Mouse (Mus musculus) MEL (cell line): ENCODE measurements around the gene Vps13d. TPM values are rescaled to one million over a fixed set of nuclear protein-coding genes. Genes with fewer than 3 reads are reported as not detected.

Experiments
- DNase-seq: peaks from one replicate; pipeline ENCODE4 v3.0.0; 2011; ENCODE audit warnings: low read depth, low spot score
- H3K27ac ChIP-seq: 2 replicates; pipeline ENCODE4 v1.5.1; 2012; ENCODE audit warnings: low read depth, mild to moderate bottlenecking, control low read depth, low read length, moderate library complexity; ENCODE audit not compliant: control insufficient read depth
- H3K27me3 ChIP-seq, 2 experiments: fragments of 150-350 bp in 1 of 2; sonication (generic) in 1 of 2; 2 replicates each; pipeline ENCODE4 v1.6.1; 2012; ENCODE audit warnings: low read length in 2 of 2, mild to moderate bottlenecking in 2 of 2, improper control_type of control experiment in 1 of 2, moderate library complexity in 1 of 2; ENCODE audit not compliant: insufficient read depth in 2 of 2, control insufficient read depth in 1 of 2
- H3K36me3 ChIP-seq, 2 experiments: 2 replicates each; pipeline ENCODE4 v1.6.1; 2012 to 2014; ENCODE audit warnings: low read length in 2 of 2, improper control_type of control experiment in 1 of 2, inconsistent platforms in 1 of 2, mild to moderate bottlenecking in 1 of 2; ENCODE audit not compliant: insufficient read depth in 2 of 2, control insufficient read depth in 1 of 2
- H3K4me1 ChIP-seq, 2 experiments: fragments of 150-350 bp in 1 of 2; sonication (generic) in 1 of 2; 2 replicates each; pipeline ENCODE4 v1.6.1; 2012; ENCODE audit warnings: low read length in 2 of 2, improper control_type of control experiment in 1 of 2, mild to moderate bottlenecking in 1 of 2; ENCODE audit not compliant: insufficient read depth in 2 of 2, control insufficient read depth in 1 of 2
- H3K4me3 ChIP-seq, 2 experiments: fragments of 150-350 bp in 1 of 2; sonication (generic) in 1 of 2; 2 replicates each; pipeline ENCODE4 v1.5.1; 2012; ENCODE audit warnings: low read depth in 2 of 2, low read length in 2 of 2, mild to moderate bottlenecking in 2 of 2, moderate library complexity in 2 of 2, control low read depth in 1 of 2, improper control_type of control experiment in 1 of 2; ENCODE audit not compliant: control insufficient read depth in 1 of 2, insufficient read depth in 1 of 2
- H3K79me2 ChIP-seq: 2 replicates; pipeline ENCODE4 v1.6.1; 2012; ENCODE audit warnings: mild to moderate bottlenecking, low read length, moderate library complexity; ENCODE audit not compliant: control insufficient read depth, poor library complexity, insufficient read depth
- H3K9ac ChIP-seq: 2 replicates; pipeline ENCODE4 v1.6.1; 2012; ENCODE audit warnings: low read depth, mild to moderate bottlenecking, control low read depth, low read length, moderate library complexity; ENCODE audit not compliant: control insufficient read depth, poor library complexity, severe bottlenecking
- H3K9me3 ChIP-seq: fragments of 150-350 bp; sonication (generic); replicated peaks from 2 replicates; pipeline ENCODE4 v1.6.1; 2012; ENCODE audit warnings: mild to moderate bottlenecking, low read length, improper control_type of control experiment, moderate library complexity; ENCODE audit not compliant: insufficient read depth
- BHLHE40 ChIP-seq: IDR thresholded peaks from 2 replicates; pipeline ENCODE4 v1.6.1; 2012; ENCODE audit warnings: low read depth, mild to moderate bottlenecking, inconsistent platforms, low read length, improper control_type of control experiment, borderline replicate concordance
- CHD1 ChIP-seq: IDR thresholded peaks from 2 replicates; pipeline ENCODE4 v1.6.1; 2012; ENCODE audit warnings: low read depth, mild to moderate bottlenecking, inconsistent platforms, low read length, improper control_type of control experiment
- CTCF ChIP-seq, 3 experiments: IDR thresholded peaks in 2 of 3; conservative IDR thresholded peaks in 1 of 3; 2 replicates each; pipeline ENCODE4 v1.5.1; 2011 to 2012; ENCODE audit warnings: low read length in 3 of 3, low read depth in 2 of 3, mild to moderate bottlenecking in 2 of 3, improper control_type of control experiment in 1 of 3, inconsistent platforms in 1 of 3, mixed read lengths in 1 of 3, moderate library complexity in 1 of 3; ENCODE audit not compliant: control insufficient read depth in 1 of 3, insufficient read depth in 1 of 3, poor library complexity in 1 of 3, severe bottlenecking in 1 of 3
- E2F4 ChIP-seq: IDR thresholded peaks from 2 replicates; pipeline ENCODE4 v1.6.1; 2011; ENCODE audit warnings: low read depth, low read length, improper control_type of control experiment, borderline replicate concordance
- ELF1 ChIP-seq: IDR thresholded peaks from 2 replicates; pipeline ENCODE4 v1.6.1; 2014; ENCODE audit warnings: low read depth, mild to moderate bottlenecking, inconsistent platforms, low read length, improper control_type of control experiment, moderate library complexity
- EP300 ChIP-seq, 2 experiments: IDR thresholded peaks; 2 replicates each; pipeline ENCODE4 v1.6.1; 2011; ENCODE audit warnings: improper control_type of control experiment in 2 of 2, low read length in 2 of 2, low read depth in 1 of 2, mild to moderate bottlenecking in 1 of 2
- GABPA ChIP-seq: IDR thresholded peaks from 2 replicates; pipeline ENCODE4 v1.6.1; 2012; ENCODE audit warnings: low read depth, mild to moderate bottlenecking, inconsistent platforms, low read length, improper control_type of control experiment, moderate library complexity
- GATA1 ChIP-seq: IDR thresholded peaks from 2 replicates; pipeline ENCODE4 v1.6.1; 2011; ENCODE audit warnings: low read depth, low read length, improper control_type of control experiment
- MAX ChIP-seq: IDR thresholded peaks from 2 replicates; pipeline ENCODE4 v1.6.1; 2011; ENCODE audit warnings: low read length, improper control_type of control experiment
- MAZ ChIP-seq: IDR thresholded peaks from 2 replicates; pipeline ENCODE4 v1.6.1; 2012; ENCODE audit warnings: low read depth, mild to moderate bottlenecking, inconsistent platforms, low read length, improper control_type of control experiment
- MYB ChIP-seq: IDR thresholded peaks from 2 replicates; pipeline ENCODE4 v1.6.1; 2011; ENCODE audit warnings: mild to moderate bottlenecking, low read depth, low read length, improper control_type of control experiment
- MYC ChIP-seq: IDR thresholded peaks from 2 replicates; pipeline ENCODE4 v1.6.1; 2011; ENCODE audit warnings: low read depth, mild to moderate bottlenecking, low read length, improper control_type of control experiment, moderate library complexity
- POLR2A ChIP-seq, 2 experiments: IDR thresholded peaks; 2 replicates each; pipeline ENCODE4 v1.6.1; 2011 to 2012; ENCODE audit warnings: low read length in 2 of 2, mild to moderate bottlenecking in 2 of 2, control low read depth in 1 of 2, improper control_type of control experiment in 1 of 2, low read depth in 1 of 2, moderate library complexity in 1 of 2; ENCODE audit not compliant: control insufficient read depth in 1 of 2, insufficient read depth in 1 of 2, poor library complexity in 1 of 2
- POLR2AphosphoS2 ChIP-seq: IDR thresholded peaks from 2 replicates; pipeline ENCODE4 v1.6.1; 2011; ENCODE audit warnings: low read length, improper control_type of control experiment
- RAD21 ChIP-seq: IDR thresholded peaks from 2 replicates; pipeline ENCODE4 v1.6.1; 2011; ENCODE audit warnings: mild to moderate bottlenecking, low read depth, low read length, improper control_type of control experiment
- SIN3A ChIP-seq: IDR thresholded peaks from 2 replicates; pipeline ENCODE4 v1.6.1; 2012; ENCODE audit warnings: low read length, improper control_type of control experiment, inconsistent platforms
- SMC3 ChIP-seq: IDR thresholded peaks from 2 replicates; pipeline ENCODE4 v1.6.1; 2011; ENCODE audit warnings: low read depth, low read length, improper control_type of control experiment
- TAL1 ChIP-seq: IDR thresholded peaks from 2 replicates; pipeline ENCODE4 v1.6.1; 2012; ENCODE audit warnings: mild to moderate bottlenecking, inconsistent platforms, low read length, moderate library complexity, mixed read lengths
- TCF12 ChIP-seq: IDR thresholded peaks from 2 replicates; pipeline ENCODE4 v1.6.1; 2014; ENCODE audit warnings: low read depth, mild to moderate bottlenecking, inconsistent platforms, low read length, improper control_type of control experiment, moderate library complexity
- UBTF ChIP-seq: IDR thresholded peaks from 2 replicates; pipeline ENCODE4 v1.6.1; 2012; ENCODE audit warnings: low read depth, mild to moderate bottlenecking, inconsistent platforms, low read length, improper control_type of control experiment, moderate library complexity, borderline replicate concordance; ENCODE audit not compliant: insufficient read depth
- ZC3H11A ChIP-seq: IDR thresholded peaks from 2 replicates; pipeline ENCODE4 v1.6.1; 2012; ENCODE audit warnings: low read depth, mild to moderate bottlenecking, inconsistent platforms, low read length, improper control_type of control experiment
- ZKSCAN1 ChIP-seq: IDR thresholded peaks from 2 replicates; pipeline ENCODE4 v1.6.1; 2012; ENCODE audit warnings: low read depth, mild to moderate bottlenecking, inconsistent platforms, low read length, improper control_type of control experiment, moderate library complexity
- ZMIZ1 ChIP-seq: IDR thresholded peaks from 2 replicates; pipeline ENCODE4 v1.6.1; 2012; ENCODE audit warnings: low read depth, mild to moderate bottlenecking, inconsistent platforms, low read length, improper control_type of control experiment, moderate library complexity
- polyA plus RNA-seq, 2 experiments: library from polyadenylated mRNA; stranded (reverse) in 1 of 2; unstranded in 1 of 2; fragments of >175 nt in 1 of 2; fragments of >200 nt in 1 of 2; gene quantifications; 2 replicates each; pipeline versions ENCODE4 v1.2.1 to v1.2.4; 2012; ENCODE audit warnings: low replicate concordance in 2 of 2, low read depth in 1 of 2; ENCODE audit not compliant: insufficient read length in 2 of 2, insufficient read depth in 1 of 2, missing spikeins in 1 of 2
- total RNA-seq: library from RNA; depleted of rRNA; stranded (reverse); fragments of 300-350 nt; gene quantifications from 2 replicates; pipeline ENCODE4 v1.2.3, GENCODE M21; 2012

The Vps13d gene
- total and polyA plus RNA-seq, 3 experiments: 8.9 to 14.5 (median 13.2) TPM

DNA sequence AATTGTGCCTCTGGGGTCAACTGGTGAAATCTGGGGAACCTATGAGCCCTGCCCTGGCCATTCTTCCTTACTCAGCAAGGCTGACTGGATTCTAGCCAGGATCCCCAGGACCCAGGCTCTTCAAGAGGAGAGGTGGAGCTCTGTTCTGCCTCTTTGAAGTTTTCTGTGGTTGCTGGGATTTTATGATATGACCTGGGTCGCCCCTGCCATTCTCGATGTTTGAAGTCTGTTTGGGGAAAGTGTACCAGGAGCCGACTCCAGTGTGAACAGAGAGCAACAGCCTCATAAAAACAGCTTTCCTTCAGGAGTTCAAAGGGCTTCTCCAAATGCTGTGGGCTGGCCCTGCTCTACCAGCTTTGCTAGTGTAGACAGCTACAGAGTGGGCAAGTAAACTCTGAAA lies 185.4 kb downstream of the Vps13d start:
- no peak overlapping the region for H3K9ac ChIP-seq
- no peaks in the 10 kb centered on the region for H3K9me3 ChIP-seq
- DNase-seq: no peak
- peaks cover 4 to 10% of the 10 kb centered on the region in 2 experiments; a peak in 3 of 4 replicates for H3K4me1 ChIP-seq
- TF ChIP-seq E2F4: no peak
- TF ChIP-seq GABPA: no peak
- no peak for TF ChIP-seq ZKSCAN1
- TF ChIP-seq CTCF (IDR thresholded peaks at IDR 0.05 in 2 of 3, conservative IDR thresholded peaks at IDR 0.05 in 1 of 3; ENCODE audit: control insufficient read depth in 1 of 3, insufficient read depth in 1 of 3, low read depth in 2 of 3, low read length in 3 of 3, poor library complexity in 1 of 3, severe bottlenecking in 1 of 3): no peak
- no peak for TF ChIP-seq MAX
- no peak for TF ChIP-seq RAD21
- no peak for TF ChIP-seq SIN3A
- H3K36me3 ChIP-seq: peaks cover 2 to 11% of the 10 kb centered on the region in 2 experiments; a peak in 3 of 4 replicates
- no peaks in the 10 kb centered on the region for H3K79me2 ChIP-seq
- no peaks in the 10 kb centered on the region for H3K27me3 ChIP-seq
- H3K27ac ChIP-seq: no peak overlapping the region
- no peak overlapping the region for H3K4me3 ChIP-seq

DNA sequence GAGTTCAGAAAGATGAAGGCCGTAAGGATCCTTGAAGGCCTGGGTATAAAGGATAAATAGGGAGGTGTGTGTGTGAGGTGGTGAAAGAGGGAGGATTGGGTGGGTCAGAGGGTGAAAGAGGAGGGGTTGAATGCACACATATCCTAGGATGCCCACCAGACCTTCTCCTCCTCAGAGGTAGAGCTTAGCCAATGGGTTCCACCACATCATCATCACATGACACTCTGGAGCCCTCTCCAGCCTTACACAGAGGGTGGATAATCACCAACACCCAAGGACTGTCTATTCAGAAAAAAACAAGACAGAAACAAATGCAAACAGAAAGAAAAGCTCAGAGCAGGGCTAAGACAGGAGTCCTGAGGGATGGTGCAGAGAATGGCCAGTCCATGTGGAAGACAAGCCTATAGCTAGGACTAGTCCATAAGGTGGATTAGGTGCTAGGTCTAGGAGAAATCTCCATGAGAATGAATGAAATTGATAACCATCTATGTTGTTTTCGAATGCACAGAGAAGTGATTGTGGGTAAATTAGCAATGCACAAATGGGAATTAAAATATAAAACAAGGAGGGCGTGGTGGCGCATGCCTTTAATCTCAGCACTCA lies 188.8 kb downstream of the Vps13d start:
- no peak for TF ChIP-seq MYC
- no peak for TF ChIP-seq CHD1
- no peak for TF ChIP-seq GATA1
- TF ChIP-seq TCF12: no peak
- no peak for TF ChIP-seq EP300 (IDR thresholded peaks at IDR 0.05; ENCODE audit: low read depth in 1 of 2, low read length in 2 of 2)
- no peak for TF ChIP-seq SMC3
- TF ChIP-seq BHLHE40: no peak
- TF ChIP-seq POLR2A (IDR thresholded peaks at IDR 0.05; ENCODE audit: control insufficient read depth in 1 of 2, insufficient read depth in 1 of 2, low read depth in 1 of 2, low read length in 2 of 2, poor library complexity in 1 of 2): no peak
- no peak for TF ChIP-seq ZC3H11A
- TF ChIP-seq MAZ: no peak
- TF ChIP-seq UBTF: no peak
- TF ChIP-seq MYB: no peak
- no peak for TF ChIP-seq ELF1
- TF ChIP-seq POLR2AphosphoS2: no peak
- TF ChIP-seq TAL1: no peak
- no peak for TF ChIP-seq ZMIZ1
- H3K4me1 ChIP-seq: peaks cover 6 to 10% of the 10 kb centered on the region in 2 experiments; a peak in 3 of 4 replicates
- no peaks in the 10 kb centered on the region for H3K27me3 ChIP-seq
- H3K27ac ChIP-seq: no peak overlapping the region
- H3K9me3 ChIP-seq: no peaks in the 10 kb centered on the region
- no peaks in the 10 kb centered on the region for H3K79me2 ChIP-seq
- no peak overlapping the region for H3K9ac ChIP-seq
- no peak overlapping the region for H3K4me3 ChIP-seq
- peaks cover 0 to 13% of the 10 kb centered on the region in 2 experiments; a peak in 3 of 4 replicates for H3K36me3 ChIP-seq
- no peak for DNase-seq
